Mouse (Mus musculus) limb, embryonic 14.5 days (tissue): ENCODE measurements at regions not wholly inside any gene's neighbourhood (a gene's known extent, or its start where the extent isn't known, plus 50 kb on each side); places are given as distances from the start of the nearest gene placed in this dataset.

Experiments used
- ATAC-seq: fragments of 200-750 bp; cut with Nextera tagmentation; 2 replicates; pipeline ENCODE4 v1.8.0; 2017; ENCODE audit warnings: low read depth, moderate number of reproducible peaks, moderate TSS enrichment; ENCODE audit not compliant: low FRiP score
- DNase-seq: peaks from one replicate; pipeline ENCODE4 v3.0.0-alpha.2; 2015; ENCODE audit warnings: low spot score
- H3K27ac ChIP-seq: fragments of 300-500 bp; sonication (generic); replicated peaks from 2 replicates; pipeline ENCODE4 v1.5.1; 2014; ENCODE audit warnings: low read depth, mild to moderate bottlenecking, low read length, moderate library complexity, mixed read lengths
- H3K27me3 ChIP-seq: fragments of 300-500 bp; sonication (generic); 2 replicates; pipeline ENCODE4 v1.6.1; 2014; ENCODE audit warnings: low read length, mixed read lengths; ENCODE audit not compliant: control insufficient read depth, insufficient read depth
- H3K36me3 ChIP-seq: fragments of 300-500 bp; sonication (generic); 2 replicates; pipeline ENCODE4 v1.6.1; 2014; ENCODE audit warnings: mild to moderate bottlenecking, low read length, moderate library complexity, mixed read lengths; ENCODE audit not compliant: control insufficient read depth, insufficient read depth
- H3K4me1 ChIP-seq: fragments of 300-500 bp; sonication (generic); 2 replicates; pipeline ENCODE4 v1.6.1; 2014; ENCODE audit warnings: antibody characterized with exemption, low read length, mixed read lengths; ENCODE audit not compliant: control insufficient read depth, insufficient read depth
- H3K4me2 ChIP-seq: fragments of 300-500 bp; sonication (generic); replicated peaks from 2 replicates; pipeline ENCODE4 v1.6.1; 2014; ENCODE audit warnings: low read depth, mild to moderate bottlenecking, low read length, moderate library complexity; ENCODE audit not compliant: severe bottlenecking
- H3K4me3 ChIP-seq: fragments of 300-500 bp; sonication (generic); replicated peaks from 2 replicates; pipeline ENCODE4 v1.5.1; 2014; ENCODE audit warnings: low read length
- H3K9ac ChIP-seq: fragments of 300-500 bp; sonication (generic); 2 replicates; pipeline ENCODE4 v1.6.1; 2014; ENCODE audit warnings: mild to moderate bottlenecking, low read depth, low read length, moderate library complexity; ENCODE audit not compliant: severe bottlenecking
- H3K9me3 ChIP-seq: fragments of 300-500 bp; sonication (generic); 2 replicates; pipeline ENCODE4 v1.6.1; 2016; ENCODE audit warnings: low read length; ENCODE audit not compliant: control insufficient read depth
- POLR2A ChIP-seq: fragments of 200-500 bp; IDR thresholded peaks from 2 replicates; pipeline ENCODE4 v1.8.0; 2012; ENCODE audit warnings: inconsistent platforms, mild to moderate bottlenecking, moderate library complexity, borderline replicate concordance; ENCODE audit not compliant: insufficient read depth, insufficient read length; ENCODE audit errors: extremely low read depth
- WGBS: fragments of 180-500 bp; shearing (Covaris S2); extraction: QIAGEN DNeasy Blood & Tissue Kit; methylation state at CpG from one replicate; pipeline ENCODE4 v1.1.7; 2014; 5-methylcytosine and 5-hydroxymethylcytosine counted together

DNA sequence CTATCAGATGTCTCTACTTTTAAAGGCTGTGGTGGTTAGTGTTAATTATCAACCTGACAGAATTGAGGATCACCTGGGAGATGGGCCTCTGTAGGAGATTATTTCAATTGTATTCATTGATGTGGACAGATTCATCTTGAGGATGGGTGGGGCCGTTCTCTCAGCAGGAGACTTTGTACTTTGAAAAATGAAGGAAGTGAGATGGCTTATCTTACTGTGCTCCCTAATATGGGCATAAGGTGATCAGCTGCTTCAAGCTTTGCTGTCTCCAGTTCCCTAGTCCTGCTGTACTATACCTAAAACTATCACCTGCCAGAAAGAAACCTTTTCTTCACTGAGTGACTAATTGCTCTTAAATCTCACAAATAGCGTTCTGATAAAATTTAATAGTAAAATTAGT is 159.4 kb downstream of the Rad51ap2 start:
- ATAC-seq (no peak), DNase-seq (no peak)
- Histone ChIP-seq H3K9ac (no peak overlapping the region), H3K36me3 (no peaks in the 10 kb centered on the region), H3K4me3 (no peak overlapping the region), H3K9me3 (no peaks in the 10 kb centered on the region), H3K4me2 (no peak overlapping the region), H3K27me3 (no peaks in the 10 kb centered on the region), H3K27ac (no peak overlapping the region), H3K4me1 (no peaks in the 10 kb centered on the region)
- 85% methylated on average over 2 of the region's 2 CpGs for WGBS
- TF ChIP-seq POLR2A: no peak

- Histone ChIP-seq H3K4me1 (no peaks in the 10 kb centered on the region), H3K9ac (no peak overlapping the region), H3K4me3 (no peak overlapping the region), H3K9me3 (no peaks in the 10 kb centered on the region), H3K4me2 (no peak overlapping the region), H3K27me3 (no peaks in the 10 kb centered on the region), H3K36me3 (no peaks in the 10 kb centered on the region), H3K27ac (no peak overlapping the region)
- 86% methylated on average over 1 of the region's 1 CpGs for WGBS
- no peak for DNase-seq
- no peak for ATAC-seq
- TF ChIP-seq POLR2A: no peak
Measured at GRCm38 (mm10) chr12:11623561-11623960, 167.7 kb downstream of the Rad51ap2 start.

GRCm38 (mm10) chr12:11630178-11630577 is 174.3 kb downstream of the Rad51ap2 start:
- no peaks in the 10 kb centered on the region for H3K27me3 ChIP-seq
- ATAC-seq (no peak), DNase-seq (no peak)
- H3K9me3 ChIP-seq: no peaks in the 10 kb centered on the region
- no peaks in the 10 kb centered on the region for H3K4me1 ChIP-seq
- H3K4me2 ChIP-seq: no peak overlapping the region
- 76% methylated on average over 1 of the region's 1 CpGs for WGBS
- TF ChIP-seq POLR2A: no peak
- H3K9ac ChIP-seq: no peak overlapping the region
- H3K36me3 ChIP-seq: no peaks in the 10 kb centered on the region
- H3K4me3 ChIP-seq: no peak overlapping the region
- H3K27ac ChIP-seq: no peak overlapping the region

- TF ChIP-seq POLR2A: no peak
- ATAC-seq: no peak
- Histone ChIP-seq H3K27ac (no peak overlapping the region), H3K27me3 (no peaks in the 10 kb centered on the region), H3K4me1 (no peaks in the 10 kb centered on the region), H3K4me2 (no peak overlapping the region), H3K36me3 (no peaks in the 10 kb centered on the region), H3K4me3 (no peak overlapping the region), H3K9ac (no peak overlapping the region), H3K9me3 (no peaks in the 10 kb centered on the region)
- WGBS: 90% methylated on average over 1 of the region's 1 CpGs
- DNase-seq: no peak
Measured at GRCm38 (mm10) chr12:11631790-11632189, 175.9 kb downstream of the Rad51ap2 start.

DNA sequence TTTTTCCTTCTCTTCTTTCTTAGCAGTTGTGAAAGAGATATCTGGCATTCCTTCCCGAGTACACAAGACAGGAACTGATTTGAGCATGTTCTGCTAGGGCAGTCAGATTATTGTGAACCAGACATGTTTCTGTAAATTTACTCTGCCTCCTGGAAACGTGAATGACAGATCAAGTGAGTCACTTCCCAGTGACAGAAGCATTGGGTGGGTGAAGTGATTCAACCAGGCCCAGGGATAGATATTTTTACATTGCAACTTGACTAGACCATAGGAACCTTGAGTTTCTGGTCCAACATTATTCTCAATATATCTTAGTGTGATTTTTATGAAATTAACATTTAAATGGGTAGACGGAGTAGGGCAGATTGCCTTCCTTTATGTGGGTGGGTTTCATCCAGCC is 217.4 kb downstream of the Rad51ap2 start:
- WGBS: 67% methylated on average over 3 of the region's 3 CpGs
- ATAC-seq (no peak), DNase-seq (no peak)
- Histone ChIP-seq H3K4me3 (no peak overlapping the region), H3K4me2 (no peak overlapping the region), H3K36me3 (no peaks in the 10 kb centered on the region), H3K9me3 (no peaks in the 10 kb centered on the region), H3K4me1 (no peaks in the 10 kb centered on the region), H3K9ac (no peak overlapping the region), H3K27ac (no peak overlapping the region), H3K27me3 (no peaks in the 10 kb centered on the region)
- no peak for TF ChIP-seq POLR2A

DNA sequence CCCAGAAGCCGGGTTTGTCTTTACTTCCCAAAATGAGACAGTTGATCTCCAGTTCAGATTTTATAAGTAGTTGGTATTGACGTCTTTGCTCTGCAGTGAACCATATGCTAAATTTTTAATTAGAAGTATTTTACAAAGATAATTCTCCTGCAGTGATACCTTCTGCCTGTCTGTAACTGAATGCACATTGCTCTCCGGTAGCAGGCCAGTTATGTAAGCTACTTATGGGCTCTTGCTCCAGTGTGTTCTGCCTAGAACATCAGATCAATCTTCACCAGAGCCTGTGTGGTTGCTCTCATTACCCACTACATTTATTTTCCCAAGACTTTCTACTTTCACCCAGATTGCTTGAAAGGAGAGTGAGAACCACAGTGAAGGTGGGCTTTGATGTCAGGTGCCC is 238.9 kb downstream of the Rad51ap2 start:
- H3K9me3 ChIP-seq: peaks cover 8% of the 10 kb centered on the region; the same call in 1 of the 2 replicates
- H3K27ac ChIP-seq: no peak overlapping the region
- no peak overlapping the region for H3K4me3 ChIP-seq
- 78% methylated on average over 3 of the region's 3 CpGs for WGBS
- TF ChIP-seq POLR2A: no peak
- no peak for DNase-seq
- H3K36me3 ChIP-seq: no peaks in the 10 kb centered on the region
- ATAC-seq: no peak
- H3K9ac ChIP-seq: no peak overlapping the region
- no peak overlapping the region for H3K4me2 ChIP-seq
- H3K4me1 ChIP-seq: no peaks in the 10 kb centered on the region
- no peaks in the 10 kb centered on the region for H3K27me3 ChIP-seq
